Mouse (Mus musculus): ENCODE measurements around the gene Cytip.

The Cytip gene

DNA sequence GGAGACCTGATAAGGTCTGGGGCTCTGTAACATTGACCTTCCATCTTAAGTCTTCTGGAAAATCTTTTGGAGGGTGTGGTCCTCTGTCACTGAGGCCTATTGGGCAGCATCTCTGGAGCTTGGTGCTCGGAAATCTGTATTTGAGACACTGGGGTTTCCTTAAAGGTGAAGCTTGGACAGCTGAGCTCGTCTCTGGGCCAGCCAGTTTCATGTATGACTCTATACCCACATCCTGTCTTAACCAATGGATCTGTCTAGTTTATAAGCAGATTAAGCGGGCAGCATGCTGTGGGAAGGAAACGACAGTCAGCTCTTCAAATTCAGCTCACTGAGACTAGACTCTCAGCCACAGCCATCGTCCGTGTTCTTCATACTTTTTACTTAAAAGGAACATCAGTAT is 88.3 kb downstream of the Cytip start:
- no peak for DNase-seq (ENCODE audit: low spot score)

DNA sequence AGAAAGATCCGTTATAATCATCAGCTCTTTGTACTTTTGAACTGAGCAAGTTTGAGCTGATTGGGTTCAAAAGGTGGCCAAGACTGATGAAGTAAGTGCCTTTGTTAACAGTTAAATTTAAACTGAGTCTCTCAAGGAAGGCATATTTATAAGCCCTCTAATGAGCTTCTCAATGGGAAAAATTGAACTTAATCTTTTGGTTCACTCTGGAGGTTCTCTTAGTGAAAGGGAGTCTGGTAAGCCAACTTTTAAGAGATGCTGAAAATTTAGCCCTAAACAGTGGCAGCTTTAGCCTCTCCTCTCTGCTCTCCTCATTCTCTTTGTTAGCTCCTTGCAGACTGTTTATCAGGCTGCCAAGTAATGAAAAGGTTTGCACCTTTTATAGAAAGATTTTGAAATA is 100.5 kb downstream of the Cytip start:
- DNase-seq (ENCODE audit: low spot score): no peak

DNA sequence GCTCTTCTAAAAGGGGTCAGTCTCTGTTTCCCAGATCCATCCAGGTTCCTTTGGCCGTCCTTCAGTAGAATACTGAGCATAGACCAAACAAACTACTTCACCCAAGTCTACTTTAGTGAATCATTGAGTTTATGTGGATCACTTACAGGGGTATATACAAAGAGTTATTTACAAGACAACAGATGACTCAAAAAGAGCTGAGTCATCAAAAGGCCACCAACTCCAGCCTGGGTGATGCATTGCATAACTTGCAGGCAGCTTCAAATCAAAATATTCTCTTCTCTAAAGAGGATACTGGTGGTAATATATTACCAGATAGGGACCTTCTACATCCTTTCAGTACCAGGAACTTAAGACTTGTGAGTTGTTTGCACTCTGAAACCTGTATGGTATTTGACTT is 108.9 kb downstream of the Cytip start:
- no peak for DNase-seq (ENCODE audit: low spot score)

DNA sequence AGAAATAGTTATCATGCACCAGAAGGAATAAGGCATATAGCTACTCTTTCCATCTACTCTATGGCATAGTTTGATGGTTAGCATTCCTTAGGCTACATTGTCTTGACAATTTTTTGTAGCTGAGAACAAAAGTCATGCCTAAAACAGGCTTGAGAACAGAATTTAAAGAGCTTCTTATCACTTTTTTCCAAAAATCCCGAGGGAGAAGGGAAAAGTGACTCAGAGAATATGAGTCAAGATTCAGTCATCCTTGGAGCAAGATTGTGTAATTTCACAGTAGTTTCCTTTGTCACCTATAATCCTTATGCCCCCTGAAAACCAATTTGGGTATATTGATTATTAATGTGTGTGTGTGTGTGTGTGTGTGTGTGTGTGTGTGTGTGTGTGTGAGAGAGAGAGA is 115.5 kb downstream of the Cytip start:
- DNase-seq (ENCODE audit: low spot score): no peak
